Mouse (Mus musculus) CH12.LX (cell line): ENCODE measurements at regions not wholly inside any gene's neighbourhood (a gene's known extent, or its start where the extent isn't known, plus 50 kb on each side); places are given as distances from the start of the nearest gene placed in this dataset.

Experiments used
- DNase-seq: peaks from one replicate; pipeline ENCODE4 v3.0.0-alpha.2; 2013; ENCODE audit errors: extremely low read depth
- H3K27ac ChIP-seq: 2 replicates; pipeline ENCODE4 v1.5.1; 2012; ENCODE audit warnings: low read depth, mild to moderate bottlenecking, control low read depth, moderate library complexity; ENCODE audit not compliant: insufficient read depth
- H3K27me3 ChIP-seq: replicated peaks from 2 replicates; pipeline ENCODE3; 2012; ENCODE audit warnings: inconsistent platforms
- H3K36me3 ChIP-seq, 2 experiments: replicated peaks in 1 of 2; 2 replicates each; pipeline versions ENCODE3 to v1.6.1; 2012; ENCODE audit warnings: inconsistent platforms in 1 of 2, low read length in 1 of 2, mild to moderate bottlenecking in 1 of 2, mixed read lengths in 1 of 2, moderate library complexity in 1 of 2; ENCODE audit not compliant: control insufficient read depth in 1 of 2, insufficient read depth in 1 of 2
- H3K4me1 ChIP-seq, 2 experiments: 2 replicates each; pipeline ENCODE4 v1.6.1; 2012; ENCODE audit warnings: inconsistent platforms in 1 of 2, moderate library complexity in 1 of 2; ENCODE audit not compliant: insufficient read depth in 2 of 2, control insufficient read depth in 1 of 2
- H3K4me2 ChIP-seq: 2 replicates; pipeline ENCODE4 v1.6.1; 2012; ENCODE audit warnings: low read depth, mild to moderate bottlenecking, control low read depth; ENCODE audit not compliant: poor library complexity, insufficient read depth, severe bottlenecking
- H3K4me3 ChIP-seq, 3 experiments: fragments of 150-350 bp in 1 of 3; sonication (generic) in 1 of 3; replicated peaks in 1 of 3; 2 replicates each; pipeline versions ENCODE3 to v1.5.1; 2011 to 2012; ENCODE audit warnings: low read depth in 2 of 3, low read length in 2 of 3, mild to moderate bottlenecking in 2 of 3, moderate library complexity in 2 of 3, control low read depth in 1 of 3, improper control_type of control experiment in 1 of 3, inconsistent platforms in 1 of 3, mixed read lengths in 1 of 3; ENCODE audit not compliant: poor library complexity in 1 of 3
- H3K79me2 ChIP-seq: replicated peaks from 2 replicates; pipeline ENCODE4 v1.6.1; 2012; ENCODE audit warnings: mild to moderate bottlenecking, moderate library complexity; ENCODE audit not compliant: control insufficient read depth, poor library complexity, insufficient read depth, severe bottlenecking; ENCODE audit errors: extremely low read depth
- H3K9ac ChIP-seq: 2 replicates; pipeline ENCODE4 v1.6.1; 2012; ENCODE audit warnings: low read depth, mild to moderate bottlenecking, control low read depth, moderate library complexity; ENCODE audit not compliant: insufficient read depth
- H3K9me3 ChIP-seq: replicated peaks from 2 replicates; pipeline ENCODE3; 2012; ENCODE audit warnings: low read length, inconsistent platforms, mixed read lengths
- CHD1 ChIP-seq: IDR thresholded peaks from 2 replicates; pipeline ENCODE4 v1.6.1; 2012; ENCODE audit warnings: low read depth, low read length, improper control_type of control experiment, inconsistent platforms
- CHD2 ChIP-seq: IDR thresholded peaks from 2 replicates; pipeline ENCODE4 v1.6.1; 2011; ENCODE audit warnings: low read length, improper control_type of control experiment
- E2F4 ChIP-seq: IDR thresholded peaks from 2 replicates; pipeline ENCODE4 v1.6.1; 2011; ENCODE audit warnings: low read depth, low read length, improper control_type of control experiment; ENCODE audit not compliant: insufficient replicate concordance
- EP300 ChIP-seq: IDR thresholded peaks from 2 replicates; pipeline ENCODE4 v1.6.1; 2011; ENCODE audit warnings: low read length, improper control_type of control experiment
- ETS1 ChIP-seq: conservative IDR thresholded peaks from 2 replicates; pipeline ENCODE4 v1.6.1; 2012; ENCODE audit warnings: low read depth, mild to moderate bottlenecking, inconsistent platforms, low read length, improper control_type of control experiment, moderate library complexity
- IRF4 ChIP-seq: IDR thresholded peaks from 2 replicates; pipeline ENCODE4 v1.6.1; 2014; ENCODE audit warnings: low read depth, mild to moderate bottlenecking, inconsistent platforms, low read length, improper control_type of control experiment
- JUN ChIP-seq: IDR thresholded peaks from 2 replicates; pipeline ENCODE4 v1.6.1; 2011; ENCODE audit warnings: low read depth, mild to moderate bottlenecking, low read length, improper control_type of control experiment, moderate library complexity; ENCODE audit not compliant: insufficient read depth
- KAT2A ChIP-seq: IDR thresholded peaks from 2 replicates; pipeline ENCODE4 v1.6.1; 2012; ENCODE audit warnings: low read length, improper control_type of control experiment, inconsistent platforms; ENCODE audit not compliant: insufficient replicate concordance
- MAX ChIP-seq: IDR thresholded peaks from 2 replicates; pipeline ENCODE4 v1.6.1; 2011; ENCODE audit warnings: low read length, improper control_type of control experiment
- MAZ ChIP-seq: IDR thresholded peaks from 2 replicates; pipeline ENCODE4 v1.6.1; 2012; ENCODE audit warnings: low read depth, mild to moderate bottlenecking, inconsistent platforms, low read length, improper control_type of control experiment, moderate library complexity
- MXI1 ChIP-seq: IDR thresholded peaks from 2 replicates; pipeline ENCODE4 v1.6.1; 2011; ENCODE audit warnings: mild to moderate bottlenecking, low read depth, low read length, improper control_type of control experiment
- NRF1 ChIP-seq: IDR thresholded peaks from 2 replicates; pipeline ENCODE4 v1.6.1; 2014; ENCODE audit warnings: low read depth, mild to moderate bottlenecking, inconsistent platforms, low read length, improper control_type of control experiment, moderate library complexity
- POLR2A ChIP-seq: IDR thresholded peaks from 2 replicates; pipeline ENCODE4 v1.6.1; 2011; ENCODE audit warnings: low read depth, mild to moderate bottlenecking, improper control_type of control experiment, low read length
- RCOR1 ChIP-seq: conservative IDR thresholded peaks from 2 replicates; pipeline ENCODE4 v1.6.1; 2012; ENCODE audit warnings: low read depth, mild to moderate bottlenecking, inconsistent platforms, low read length, improper control_type of control experiment
- SMC3 ChIP-seq: IDR thresholded peaks from 2 replicates; pipeline ENCODE4 v1.6.1; 2011; ENCODE audit warnings: low read depth, low read length, improper control_type of control experiment
- TCF12 ChIP-seq: IDR thresholded peaks from 2 replicates; pipeline ENCODE4 v1.6.1; 2014; ENCODE audit warnings: low read depth, mild to moderate bottlenecking, inconsistent platforms, low read length, improper control_type of control experiment
- USF1 ChIP-seq: IDR thresholded peaks from 2 replicates; pipeline ENCODE4 v1.6.1; 2014; ENCODE audit warnings: low read depth, mild to moderate bottlenecking, inconsistent platforms, low read length, improper control_type of control experiment
- USF2 ChIP-seq: conservative IDR thresholded peaks from 2 replicates; pipeline ENCODE4 v1.6.1; 2011; ENCODE audit warnings: low read depth, low read length, improper control_type of control experiment
- ZC3H11A ChIP-seq: IDR thresholded peaks from 2 replicates; pipeline ENCODE4 v1.6.1; 2012; ENCODE audit warnings: low read depth, mild to moderate bottlenecking, inconsistent platforms, low read length, improper control_type of control experiment
- ZMIZ1 ChIP-seq: IDR thresholded peaks from 2 replicates; pipeline ENCODE4 v1.6.1; 2012; ENCODE audit warnings: low read depth, mild to moderate bottlenecking, inconsistent platforms, low read length, improper control_type of control experiment
- dilution Hi-C: fragments of 300-500 bp; cut with MboI; formaldehyde crosslinking; loops from 2 replicates; pipeline ENCODE4 v1.14.3; 2020; ENCODE audit warnings: low sequenced_read_pairs; ENCODE audit not compliant: extremely low pct_unique_long_range_greater_than_20kb, extremely low pct_ligation_motif_present
- in situ Hi-C: fragments of 300-500 bp; cut with MboI; formaldehyde crosslinking; loops from 3 replicates; pipeline ENCODE4 v1.14.3; 2019; ENCODE audit warnings: low sequenced_read_pairs, low pct_ligation_motif_present, low pct_unique_long_range_greater_than_20kb, mixed read lengths

DNA sequence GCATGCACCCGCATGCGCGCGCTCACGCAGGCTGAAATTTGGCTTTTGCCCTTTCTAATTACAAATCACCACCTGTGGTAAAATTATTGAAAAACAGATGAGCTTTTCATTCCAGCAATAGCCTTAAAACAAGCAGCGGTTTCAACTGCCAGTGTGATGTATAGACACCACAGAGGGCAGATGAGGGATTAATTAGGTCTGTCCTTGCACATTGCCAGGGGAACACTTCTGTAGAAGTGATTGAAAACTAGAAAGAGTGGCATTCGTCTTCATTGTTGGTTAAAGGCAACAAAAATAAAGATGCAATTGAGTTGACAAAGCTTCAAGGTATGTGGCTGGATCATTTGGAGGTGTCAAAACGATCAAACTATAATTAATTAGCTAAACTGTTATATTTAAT is 672.5 kb downstream of the Tfap2b start:
- TF ChIP-seq ZMIZ1: no peak
- no peak for TF ChIP-seq MAX
- no peak for TF ChIP-seq MAZ
- TF ChIP-seq TCF12: no peak
- no peak for TF ChIP-seq ZC3H11A
- no peak for TF ChIP-seq SMC3
- no peak for TF ChIP-seq RCOR1
- no peak for TF ChIP-seq KAT2A
- DNase-seq: no peak
- Histone ChIP-seq H3K36me3 (no peaks in the 10 kb centered on the region), H3K4me3 (no peak overlapping the region), H3K9me3 (peaks cover 18% of the 10 kb centered on the region), H3K27me3 (no peaks in the 10 kb centered on the region), H3K4me2 (no peak overlapping the region), H3K4me1 (no peaks in the 10 kb centered on the region), H3K79me2 (no peaks in the 10 kb centered on the region), H3K27ac (no peak overlapping the region), H3K9ac (no peak overlapping the region)
- dilution Hi-C loops (no loop called here), in situ Hi-C loops (no loop called here)

DNA sequence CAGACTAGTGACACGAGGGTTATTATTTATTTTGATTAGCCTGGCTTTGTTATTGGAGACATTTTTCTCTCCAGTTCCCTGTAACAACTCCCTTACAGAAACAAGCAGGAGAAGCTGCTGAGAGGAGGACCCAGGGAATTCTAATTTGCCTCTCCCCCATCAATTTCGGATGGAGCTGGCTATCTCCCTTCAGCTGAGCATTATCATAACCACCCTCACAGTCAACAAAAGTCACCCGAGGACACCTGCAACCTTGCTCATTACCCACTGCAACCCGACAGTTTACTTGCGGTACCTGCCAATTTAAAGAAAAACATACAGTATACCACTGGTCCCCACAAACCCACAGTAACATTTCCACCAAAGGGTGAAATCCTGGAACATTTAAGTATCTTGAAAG is 690.7 kb downstream of the Tfap2b start:
- dilution Hi-C loops: no loop called here
- TF ChIP-seq CHD2 (no peak), MAX (no peak), KAT2A (no peak), E2F4 (no peak), JUN (no peak), EP300 (no peak), CHD1 (no peak), IRF4 (no peak), USF1 (no peak), POLR2A (no peak), USF2 (no peak), NRF1 (no peak), ZC3H11A (no peak), ETS1 (no peak), MXI1 (no peak)
- Histone ChIP-seq H3K27me3 (no peaks in the 10 kb centered on the region), H3K4me1 (no peaks in the 10 kb centered on the region), H3K4me2 (no peak overlapping the region), H3K9me3 (peaks cover 34% of the 10 kb centered on the region), H3K36me3 (no peaks in the 10 kb centered on the region), H3K9ac (no peak overlapping the region), H3K4me3 (no peak overlapping the region), H3K27ac (no peak overlapping the region), H3K79me2 (no peaks in the 10 kb centered on the region)
- in situ Hi-C loops: no loop called here
- DNase-seq: no peak
